Mouse (Mus musculus) lung, postnatal 0 days (tissue): ENCODE data around the gene Tex14. TPM values are rescaled to one million over a fixed set of nuclear protein-coding genes. Genes with fewer than 3 reads are reported as not detected.
A peak's percentile ranks its signal among the peaks of the same experiment; 100 is the strongest.
"Not testable (repeated sequence)": the region's sequence is repeated elsewhere in the genome, so short reads cannot be mapped to it uniquely, and the experiment has no call there.

Experiments used
- ATAC-seq: fragments of 200-750 bp; cut with Nextera tagmentation; 2 replicates; pipeline ENCODE4 v1.8.0; 2017; ENCODE audit warnings: moderate library complexity
- DNase-seq: peaks from one replicate; pipeline ENCODE4 v3.0.0-alpha.2; 2016; ENCODE audit warnings: low spot score
- H3K27ac ChIP-seq: fragments of 300-500 bp; sonication (generic); 2 replicates; pipeline ENCODE4 v1.5.1; 2014; ENCODE audit warnings: antibody characterized with exemption, mild to moderate bottlenecking, low read length, mixed read lengths
- H3K27me3 ChIP-seq: fragments of 300-500 bp; sonication (generic); replicated peaks from 2 replicates; pipeline ENCODE4 v1.6.1; 2014; ENCODE audit warnings: low read length, mixed read lengths; ENCODE audit not compliant: insufficient read depth
- H3K36me3 ChIP-seq: fragments of 300-500 bp; sonication (generic); 2 replicates; pipeline ENCODE4 v1.6.1; 2014; ENCODE audit warnings: low read length, mixed read lengths; ENCODE audit not compliant: insufficient read depth
- H3K4me1 ChIP-seq: fragments of 300-500 bp; sonication (generic); 2 replicates; pipeline ENCODE4 v1.6.1; 2014; ENCODE audit warnings: antibody characterized with exemption, low read depth, low read length, mixed read lengths; ENCODE audit not compliant: insufficient read depth
- H3K4me2 ChIP-seq: fragments of 300-500 bp; sonication (generic); replicated peaks from 2 replicates; pipeline ENCODE4 v1.6.1; 2014; ENCODE audit warnings: low read depth, mild to moderate bottlenecking, low read length, moderate library complexity, mixed read lengths
- H3K4me3 ChIP-seq: fragments of 300-500 bp; sonication (generic); 2 replicates; pipeline ENCODE4 v1.5.1; 2014; ENCODE audit warnings: low read depth, low read length
- H3K9ac ChIP-seq: fragments of 300-500 bp; sonication (generic); replicated peaks from 2 replicates; pipeline ENCODE4 v1.6.1; 2014; ENCODE audit warnings: low read depth, mild to moderate bottlenecking
- H3K9me3 ChIP-seq: fragments of 300-500 bp; sonication (generic); 2 replicates; pipeline ENCODE4 v1.6.1; 2016; ENCODE audit warnings: low read length, mixed read lengths
- CTCF ChIP-seq: IDR thresholded peaks from 2 replicates; pipeline ENCODE4 v1.5.1; 2016; ENCODE audit warnings: antibody characterized with exemption, mild to moderate bottlenecking
- EP300 ChIP-seq: IDR thresholded peaks from 2 replicates; pipeline ENCODE4 v1.6.1; 2016; ENCODE audit warnings: antibody characterized with exemption, mild to moderate bottlenecking, control low read depth
- WGBS: fragments of 180-500 bp; shearing (Covaris S2); extraction: QIAGEN DNeasy Blood & Tissue Kit; methylation state at CpG from one replicate; pipeline ENCODE4 v1.1.7; 2014; 5-methylcytosine and 5-hydroxymethylcytosine counted together
- polyA plus RNA-seq: library from polyadenylated mRNA; unstranded; fragments of >200 nt; fragmentation: Nextera tagmentation; extraction: Ambion mirVana; gene quantifications from 2 replicates; pipeline ENCODE4 v1.2.1, GENCODE M21; 2015

Gene Tex14
- polyA plus RNA-seq, 1 experiment from 2014 or later, result 1.1 TPM

GRCm38 (mm10) chr11:87404111-87404853 lies 583 bp upstream of the Tex14 start:
- no peaks in the 10 kb centered on the region for H3K9me3 ChIP-seq
- H3K27ac ChIP-seq, result peak overlapping the region; percentile 84
- WGBS, result 1% methylated on average over 57 of the region's 58 CpGs
- 0 out of 2 replicates have a peak, but pooled peaks cover 3% of the 10 kb centered on the region for H3K4me1 ChIP-seq
- peak overlapping the region; percentile 48 for H3K9ac ChIP-seq
- H3K27me3 ChIP-seq, result no peaks in the 10 kb centered on the region
- TF ChIP-seq CTCF, result peak; percentile 23
- no peak for TF ChIP-seq EP300
- ATAC-seq (peak; percentile 99), DNase-seq (peak; percentile 95)
- H3K4me2 ChIP-seq, result peak overlapping the region; percentile 63
- H3K36me3 ChIP-seq, result no peaks in the 10 kb centered on the region
- peak overlapping the region; percentile 58 for H3K4me3 ChIP-seq

GRCm38 (mm10) chr11:87413412-87413811 lies 8.5 kb downstream of the Tex14 start:
- TF ChIP-seq CTCF, result peak; percentile 44
- ATAC-seq, H3K9ac ChIP-seq, H3K4me3 ChIP-seq, H3K27ac ChIP-seq, H3K4me1 ChIP-seq, H3K36me3 ChIP-seq, H3K4me2 ChIP-seq, H3K9me3 ChIP-seq, H3K27me3 ChIP-seq: not testable (repeated sequence)
- peak; percentile 42 for DNase-seq
- 49% methylated on average over 3 of the region's 3 CpGs for whole genome bisulfite sequencing

GRCm38 (mm10) chr11:87416120-87416519 lies 11.3 kb downstream of the Tex14 start:
- no peak for ATAC-seq
- Histone ChIP-seq H3K4me2 (no peak overlapping the region), H3K36me3 (no peaks in the 10 kb centered on the region), H3K27ac (no peak overlapping the region), H3K4me1 (no peaks in the 10 kb centered on the region), H3K4me3 (no peak overlapping the region), H3K9ac (no peak overlapping the region), H3K27me3 (no peaks in the 10 kb centered on the region), H3K9me3 (no peaks in the 10 kb centered on the region)
- DNase-seq, result no peak
- WGBS, result 41% methylated on average over 5 of the region's 5 CpGs
- no peak for TF ChIP-seq EP300
- TF ChIP-seq CTCF, result no peak

GRCm38 (mm10) chr11:87420861-87421260 lies 16.0 kb downstream of the Tex14 start:
- H3K9me3 ChIP-seq, result no peaks in the 10 kb centered on the region
- no peak overlapping the region for H3K4me3 ChIP-seq
- no peaks in the 10 kb centered on the region for H3K4me1 ChIP-seq
- H3K9ac ChIP-seq, result no peak overlapping the region
- TF ChIP-seq CTCF (no peak), EP300 (no peak)
- no peaks in the 10 kb centered on the region for H3K27me3 ChIP-seq
- no peak overlapping the region for H3K27ac ChIP-seq
- DNase-seq (no peak), ATAC-seq (no peak)
- no peak overlapping the region for H3K4me2 ChIP-seq
- no peaks in the 10 kb centered on the region for H3K36me3 ChIP-seq

GRCm38 (mm10) chr11:87421760-87422201 lies 16.9 kb downstream of the Tex14 start:
- ATAC-seq, result no peak

GRCm38 (mm10) chr11:87422511-87423340 lies 17.9 kb downstream of the Tex14 start:
- ATAC-seq (peak; percentile 80), DNase-seq (peak; percentile 96)
- Histone ChIP-seq H3K9me3 (no peaks in the 10 kb centered on the region), H3K4me1 (no peaks in the 10 kb centered on the region), H3K9ac (peak overlapping the region; percentile 50; the same call in 1 of the 2 replicates), H3K27ac (peak overlapping the region; percentile 87), H3K4me3 (peak overlapping the region; percentile 42), H3K27me3 (no peaks in the 10 kb centered on the region), H3K4me2 (peak overlapping the region; percentile 66), H3K36me3 (no peaks in the 10 kb centered on the region)
- WGBS, result under 1% methylated on average over 24 of the region's 26 CpGs
- TF ChIP-seq EP300 (peak; percentile 95), CTCF (no peak)

More at GRCm38 (mm10) chr11:87421760-87422201, 16.9 kb downstream of the Tex14 start:
- Histone ChIP-seq H3K27ac (0 out of 2 replicates have a peak overlapping the region, but pooled peaks have one; percentile 11), H3K4me1 (no peaks in the 10 kb centered on the region), H3K9ac (0 out of 2 replicates have a peak overlapping the region, but pooled peaks have one; percentile 30), H3K36me3 (no peaks in the 10 kb centered on the region), H3K4me3 (peak overlapping the region; percentile 42), H3K9me3 (no peaks in the 10 kb centered on the region), H3K27me3 (no peaks in the 10 kb centered on the region), H3K4me2 (peak overlapping the region; percentile 66)
- DNase-seq, result no peak
- no peak for TF ChIP-seq CTCF
- WGBS, result 2% methylated on average over 6 of the region's 6 CpGs
